Mouse (Mus musculus): Measurements from ENCODE around the gene Adsl. TPM values are rescaled to one million over a fixed set of nuclear protein-coding genes. Genes with fewer than 3 reads are reported as not detected.

Adsl gene
- polyA plus RNA-seq, 1 experiment from 2014 or later, result 165 TPM

DNA sequence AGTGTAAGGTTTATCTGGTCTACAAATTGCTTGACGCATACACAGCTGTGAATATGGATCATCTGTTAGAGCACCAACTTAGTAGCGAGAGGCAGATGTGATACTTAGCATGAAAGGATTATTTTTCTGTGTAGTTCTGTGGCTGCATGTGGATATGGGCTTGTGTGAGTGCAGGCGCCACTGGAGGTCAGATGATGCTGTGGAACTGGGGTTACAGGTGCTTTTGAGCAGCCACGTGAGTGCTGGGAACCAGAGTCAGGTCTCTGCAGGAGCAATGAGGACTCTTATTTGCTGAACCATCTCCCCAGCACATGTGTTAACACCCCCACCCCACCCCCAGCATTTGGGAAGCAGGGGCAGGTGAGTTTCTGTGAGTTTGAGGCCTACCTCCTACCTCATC lies 1.1 kb downstream of the Adsl start:
- no peak for ATAC-seq (ENCODE audit: insufficient number of reproducible peaks, insufficient read depth, low FRiP score, low TSS enrichment)
- H3K27ac ChIP-seq, result no peak overlapping the region
- no peaks in the 10 kb centered on the region for H3K9me3 ChIP-seq
- H3K36me3 ChIP-seq, result peaks cover 33% of the 10 kb centered on the region
- H3K4me3 ChIP-seq, result peak overlapping the region; percentile 93
- peaks cover 12% of the 10 kb centered on the region for H3K4me1 ChIP-seq
- H3K9ac ChIP-seq, result peak overlapping the region; percentile 74
- 65% methylated on average over 4 of the region's 4 CpGs for WGBS
- H3K27me3 ChIP-seq, result no peaks in the 10 kb centered on the region
- peak overlapping the region; percentile 70 for H3K4me2 ChIP-seq (replicated peaks)

DNA sequence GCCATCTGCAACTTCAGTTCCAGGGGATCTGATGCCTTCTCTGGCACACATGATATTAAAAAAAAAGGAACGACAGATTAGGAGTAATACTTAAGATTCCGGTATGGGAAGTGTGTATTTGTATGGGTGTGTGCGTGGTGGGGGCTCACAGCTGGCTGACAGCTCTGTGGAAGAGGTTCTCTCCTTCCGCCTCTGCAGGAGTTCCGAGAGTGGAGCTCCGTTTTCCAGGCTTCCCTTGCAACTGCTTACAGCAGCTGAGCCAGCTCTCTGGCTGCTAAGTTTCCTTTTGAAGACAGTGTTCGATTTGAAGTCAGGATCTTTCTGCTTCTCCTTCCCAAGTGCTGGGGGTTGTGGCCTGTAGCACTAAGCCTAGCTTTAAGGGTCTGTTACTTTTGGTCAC lies 1.8 kb downstream of the Adsl start:
- H3K9ac ChIP-seq, result no peak overlapping the region
- H3K36me3 ChIP-seq, result peaks cover 39% of the 10 kb centered on the region
- no peak overlapping the region for H3K4me3 ChIP-seq
- H3K4me1 ChIP-seq, result peaks cover 12% of the 10 kb centered on the region
- 90% methylated on average over 7 of the region's 7 CpGs for WGBS
- H3K4me2 ChIP-seq (replicated peaks), result peak overlapping the region; percentile 70
- H3K27ac ChIP-seq, result no peak overlapping the region
- no peaks in the 10 kb centered on the region for H3K27me3 ChIP-seq
- no peaks in the 10 kb centered on the region for H3K9me3 ChIP-seq
- no peak for ATAC-seq (ENCODE audit: insufficient number of reproducible peaks, insufficient read depth, low FRiP score, low TSS enrichment)

DNA sequence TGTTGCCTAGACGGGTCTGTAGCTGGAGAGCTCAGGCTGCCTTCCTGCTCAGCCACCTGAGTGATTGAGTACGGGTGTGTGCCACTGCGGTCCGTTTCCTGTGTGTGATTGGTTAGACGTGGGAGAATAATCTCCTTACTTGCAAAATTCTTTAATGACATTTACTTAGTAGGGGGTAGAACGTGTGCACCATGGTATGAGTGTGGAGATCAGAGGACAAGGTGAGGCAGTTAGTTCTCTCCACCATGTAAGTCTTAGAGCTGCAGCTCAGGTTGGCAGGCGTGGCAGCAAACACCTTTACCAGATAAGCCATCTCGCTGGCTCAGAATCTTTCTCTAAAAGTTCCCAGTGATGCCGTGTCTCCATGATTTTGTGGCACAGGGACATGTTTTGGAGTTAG lies 5.7 kb downstream of the Adsl start:
- Histone ChIP-seq H3K9ac (no peak overlapping the region), H3K36me3 (peaks cover 73% of the 10 kb centered on the region), H3K9me3 (no peaks in the 10 kb centered on the region), H3K4me3 (no peak overlapping the region), H3K27me3 (no peaks in the 10 kb centered on the region), H3K4me2 (replicated peaks) (no peak overlapping the region), H3K27ac (no peak overlapping the region), H3K4me1 (peaks cover 12% of the 10 kb centered on the region)
- ATAC-seq (ENCODE audit: insufficient number of reproducible peaks, insufficient read depth, low FRiP score, low TSS enrichment), result no peak
- 91% methylated on average over 9 of the region's 9 CpGs for WGBS

DNA sequence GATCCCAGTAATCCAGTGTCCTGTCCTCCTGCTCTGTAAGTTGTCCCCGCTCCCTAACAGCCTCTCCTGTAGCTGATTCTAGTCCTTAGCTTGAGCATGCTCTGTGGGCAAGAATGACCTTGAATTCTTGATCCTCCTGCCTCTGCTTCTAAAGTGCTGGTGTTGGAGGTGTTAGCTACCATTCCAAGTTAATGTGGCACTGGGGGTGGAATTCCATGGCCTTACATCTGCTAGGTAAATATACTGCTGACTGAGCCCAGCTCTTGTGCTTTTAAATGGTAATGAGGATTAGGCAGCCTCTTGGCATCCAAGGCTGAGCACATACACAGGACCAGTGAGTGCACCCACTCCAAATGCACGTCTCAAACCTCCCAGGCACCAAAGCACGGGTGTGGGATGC lies 6.6 kb downstream of the Adsl start:
- Histone ChIP-seq H3K27ac (no peak overlapping the region), H3K36me3 (peaks cover 77% of the 10 kb centered on the region), H3K4me3 (no peak overlapping the region), H3K9me3 (no peaks in the 10 kb centered on the region), H3K4me2 (replicated peaks) (no peak overlapping the region), H3K27me3 (no peaks in the 10 kb centered on the region), H3K4me1 (peaks cover 5% of the 10 kb centered on the region), H3K9ac (no peak overlapping the region)
- WGBS, result 86% methylated on average over 3 of the region's 3 CpGs
- ATAC-seq (ENCODE audit: insufficient number of reproducible peaks, insufficient read depth, low FRiP score, low TSS enrichment), result no peak

DNA sequence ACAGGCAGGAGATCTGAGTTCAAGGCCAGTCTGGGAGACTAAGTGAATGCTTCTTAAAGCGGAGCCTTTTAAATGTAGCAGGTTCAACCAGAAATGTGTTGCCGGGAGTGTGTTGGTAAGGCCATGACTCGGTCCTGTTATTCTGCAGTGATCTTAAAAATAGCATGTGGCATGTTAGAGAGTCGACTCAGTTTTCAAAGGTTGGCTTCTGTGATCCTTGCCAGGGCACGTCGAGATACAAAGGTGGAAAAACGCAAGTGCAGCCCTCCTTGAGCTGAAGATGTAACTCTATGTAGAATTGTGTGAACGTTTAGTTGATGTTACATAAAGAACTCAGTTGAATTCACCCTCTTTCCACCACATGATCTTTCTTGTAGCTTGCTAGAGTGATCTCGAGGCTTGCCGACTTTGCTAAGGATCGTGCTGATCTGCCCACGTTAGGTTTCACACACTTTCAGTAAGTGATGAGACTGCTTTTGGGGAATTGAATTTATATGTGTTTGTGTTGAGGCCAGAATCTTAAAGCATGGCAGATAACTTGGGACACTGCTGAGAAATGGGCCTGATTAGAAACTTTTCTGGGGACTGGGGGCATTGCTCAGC lies 7.6 kb downstream of the Adsl start:
- Histone ChIP-seq H3K27me3 (no peaks in the 10 kb centered on the region), H3K9ac (no peak overlapping the region), H3K4me1 (no peaks in the 10 kb centered on the region), H3K36me3 (peaks cover 83% of the 10 kb centered on the region), H3K27ac (no peak overlapping the region), H3K9me3 (no peaks in the 10 kb centered on the region), H3K4me3 (no peak overlapping the region), H3K4me2 (replicated peaks) (no peak overlapping the region)
- no peak for ATAC-seq (ENCODE audit: insufficient number of reproducible peaks, insufficient read depth, low FRiP score, low TSS enrichment)
- WGBS, result 93% methylated on average over 12 of the region's 12 CpGs

DNA sequence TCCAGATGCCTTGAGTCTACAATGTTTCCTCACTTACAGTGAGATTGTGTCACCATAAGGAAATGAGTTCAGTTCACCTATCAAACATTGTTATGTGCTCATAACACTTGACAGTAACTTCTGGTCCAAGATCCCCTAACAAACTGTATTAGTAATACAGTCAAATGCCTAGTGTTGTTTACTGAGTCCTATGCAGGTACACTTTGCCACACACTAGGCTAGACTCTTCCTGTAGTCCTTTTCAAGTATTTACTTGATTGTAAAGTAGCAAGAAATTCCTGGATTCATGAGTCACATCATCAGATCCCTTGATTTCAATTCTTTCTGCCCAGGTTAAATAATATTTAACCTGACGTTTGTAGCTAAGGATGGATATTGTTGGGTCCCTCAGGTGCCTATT lies 21.1 kb downstream of the Adsl start:
- H3K4me1 ChIP-seq, result no peaks in the 10 kb centered on the region
- no peaks in the 10 kb centered on the region for H3K9me3 ChIP-seq
- peaks cover 53% of the 10 kb centered on the region for H3K36me3 ChIP-seq
- 83% methylated on average over 1 of the region's 1 CpGs for WGBS
- no peak overlapping the region for H3K4me3 ChIP-seq
- no peak for ATAC-seq (ENCODE audit: insufficient number of reproducible peaks, insufficient read depth, low FRiP score, low TSS enrichment)
- no peak overlapping the region for H3K9ac ChIP-seq
- H3K27me3 ChIP-seq, result no peaks in the 10 kb centered on the region
- no peak overlapping the region for H3K27ac ChIP-seq
- no peak overlapping the region for H3K4me2 ChIP-seq (replicated peaks)

DNA sequence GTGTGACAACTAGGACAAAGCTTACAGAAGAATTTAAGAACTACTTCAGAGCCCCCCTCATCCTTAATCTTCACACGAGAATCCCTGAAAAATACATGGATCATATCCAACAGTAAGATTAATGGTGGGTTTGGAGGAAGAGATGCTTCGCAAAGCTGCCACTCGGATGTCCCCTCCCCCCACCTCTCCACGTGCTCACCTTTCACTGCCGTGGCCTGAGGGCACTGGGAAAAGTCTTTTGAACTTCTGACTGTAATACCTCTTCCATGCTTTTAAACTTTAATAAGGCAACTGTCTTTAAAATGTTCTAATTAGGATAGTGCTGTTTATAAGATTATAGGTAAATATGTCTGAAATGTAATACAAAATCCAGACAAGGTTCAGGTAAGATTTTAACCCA lies 26.0 kb downstream of the Adsl start:
- Histone ChIP-seq H3K9me3 (no peaks in the 10 kb centered on the region), H3K4me1 (no peaks in the 10 kb centered on the region), H3K27ac (no peak overlapping the region), H3K4me3 (no peak overlapping the region), H3K27me3 (no peaks in the 10 kb centered on the region), H3K9ac (no peak overlapping the region), H3K4me2 (replicated peaks) (no peak overlapping the region), H3K36me3 (peaks cover 11% of the 10 kb centered on the region)
- 32% methylated on average over 5 of the region's 5 CpGs for WGBS
- no peak for ATAC-seq (ENCODE audit: insufficient number of reproducible peaks, insufficient read depth, low FRiP score, low TSS enrichment)

DNA sequence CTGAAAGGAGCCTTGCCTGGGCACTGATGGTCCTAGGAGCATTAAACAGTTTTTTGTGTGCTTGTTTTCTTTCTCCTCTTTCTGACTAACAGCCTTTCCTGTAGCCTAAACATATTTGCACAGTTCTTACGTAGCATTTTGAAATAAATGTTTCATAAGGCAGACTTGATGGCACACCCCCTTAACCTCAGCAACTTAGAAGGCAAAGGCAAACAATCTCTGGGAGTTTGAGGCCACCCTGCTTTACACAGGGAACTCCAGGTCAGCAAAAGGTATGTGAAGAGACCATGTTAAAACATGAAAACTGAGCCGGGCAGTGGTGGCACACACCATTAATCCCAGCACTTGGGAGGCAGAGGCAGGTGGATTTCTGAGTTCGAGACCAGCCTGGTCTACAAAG lies 27.4 kb downstream of the Adsl start:
- no peak for ATAC-seq (ENCODE audit: insufficient number of reproducible peaks, insufficient read depth, low FRiP score, low TSS enrichment)
- H3K4me2 ChIP-seq (replicated peaks), result no peak overlapping the region
- H3K27me3 ChIP-seq, result no peaks in the 10 kb centered on the region
- no peak overlapping the region for H3K4me3 ChIP-seq
- no peaks in the 10 kb centered on the region for H3K9me3 ChIP-seq
- WGBS, result 95% methylated on average over 3 of the region's 3 CpGs
- no peaks in the 10 kb centered on the region for H3K4me1 ChIP-seq
- no peak overlapping the region for H3K9ac ChIP-seq
- H3K27ac ChIP-seq, result no peak overlapping the region
- no peaks in the 10 kb centered on the region for H3K36me3 ChIP-seq

DNA sequence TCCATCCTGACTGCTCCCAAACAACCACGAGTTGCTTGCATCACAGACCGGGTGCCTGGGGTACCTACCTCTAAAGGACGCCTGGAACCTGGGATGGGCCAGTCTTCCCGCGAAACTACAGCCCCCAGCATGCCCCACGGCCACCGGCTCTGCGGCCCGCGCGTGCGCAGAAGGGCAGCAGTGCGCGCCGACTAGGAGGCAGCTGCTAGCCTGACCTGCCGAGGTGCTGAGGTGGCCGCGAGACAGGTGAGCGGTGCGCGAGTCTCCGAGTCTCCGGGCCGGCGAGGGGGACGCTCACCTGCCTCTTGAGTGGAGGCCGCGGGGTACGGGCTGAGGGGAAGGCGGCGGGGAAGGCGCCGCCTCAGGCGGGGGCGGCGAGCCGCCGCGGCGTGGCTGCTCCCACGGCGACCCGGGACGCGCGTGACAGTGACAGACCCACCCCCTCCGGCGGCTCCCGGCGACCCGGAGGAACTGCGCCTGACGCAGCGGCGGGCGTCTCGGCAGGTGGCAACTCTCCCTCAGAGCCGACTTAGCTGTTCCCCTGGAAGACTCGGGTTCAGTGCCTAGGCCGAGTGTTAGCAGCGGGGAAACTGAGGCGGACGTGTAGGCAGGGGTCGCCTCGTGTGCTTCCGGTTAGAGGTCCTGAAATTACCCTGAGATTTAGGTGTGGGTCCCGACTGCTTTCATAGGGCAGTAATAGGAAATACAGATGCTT lies 29.5 kb downstream of the Adsl start, which contains the start of gene Sgsm3:
Gene Sgsm3 (plus strand): TSS at position 146 of the 715 bp plus-strand sequence.
- H3K4me3 ChIP-seq, result peak within 1 kb of the TSS; percentile 78
- no peaks in the 10 kb centered on the region for H3K4me1 ChIP-seq
- peak within 1 kb of the TSS; percentile 66 for H3K9ac ChIP-seq
- ATAC-seq (ENCODE audit: insufficient number of reproducible peaks, insufficient read depth, low FRiP score, low TSS enrichment), result peak; percentile 88
- no peaks in the 10 kb centered on the region for H3K27me3 ChIP-seq
- H3K9me3 ChIP-seq, result no peaks in the 10 kb centered on the region
- under 1% methylated on average over 57 of the region's 67 CpGs for WGBS
- no peaks in the 10 kb centered on the region for H3K36me3 ChIP-seq
- peak within 1 kb of the TSS; percentile 91 for H3K4me2 ChIP-seq (replicated peaks)
- no peak within 1 kb of the TSS for H3K27ac ChIP-seq

DNA sequence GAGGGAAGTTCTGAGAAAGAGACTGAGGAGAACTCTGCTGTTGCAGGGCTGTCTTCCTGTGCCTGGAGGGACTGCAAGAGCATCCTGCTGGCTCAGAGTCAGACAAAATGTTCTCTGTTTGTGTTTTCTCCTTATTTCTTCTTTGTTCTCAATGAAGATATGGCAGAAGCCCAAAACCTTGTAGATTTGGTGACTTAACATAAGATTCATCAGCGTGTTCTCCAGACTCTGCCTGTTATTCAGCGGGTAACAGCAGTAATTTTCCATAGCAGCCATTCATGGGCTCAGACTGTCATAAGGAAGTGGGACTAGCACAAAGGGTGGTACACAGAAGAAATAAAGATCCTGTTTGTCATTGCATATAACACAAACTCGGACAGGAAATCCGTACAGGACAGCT lies 31.3 kb downstream of the Adsl start:
- no peak overlapping the region for H3K4me3 ChIP-seq
- no peaks in the 10 kb centered on the region for H3K4me1 ChIP-seq
- H3K36me3 ChIP-seq, result no peaks in the 10 kb centered on the region
- WGBS, result 67% methylated on average over 4 of the region's 4 CpGs
- H3K27ac ChIP-seq, result no peak overlapping the region
- no peaks in the 10 kb centered on the region for H3K9me3 ChIP-seq
- no peaks in the 10 kb centered on the region for H3K27me3 ChIP-seq
- ATAC-seq (ENCODE audit: insufficient number of reproducible peaks, insufficient read depth, low FRiP score, low TSS enrichment), result no peak
- H3K9ac ChIP-seq, result no peak overlapping the region
- no peak overlapping the region for H3K4me2 ChIP-seq (replicated peaks)

DNA sequence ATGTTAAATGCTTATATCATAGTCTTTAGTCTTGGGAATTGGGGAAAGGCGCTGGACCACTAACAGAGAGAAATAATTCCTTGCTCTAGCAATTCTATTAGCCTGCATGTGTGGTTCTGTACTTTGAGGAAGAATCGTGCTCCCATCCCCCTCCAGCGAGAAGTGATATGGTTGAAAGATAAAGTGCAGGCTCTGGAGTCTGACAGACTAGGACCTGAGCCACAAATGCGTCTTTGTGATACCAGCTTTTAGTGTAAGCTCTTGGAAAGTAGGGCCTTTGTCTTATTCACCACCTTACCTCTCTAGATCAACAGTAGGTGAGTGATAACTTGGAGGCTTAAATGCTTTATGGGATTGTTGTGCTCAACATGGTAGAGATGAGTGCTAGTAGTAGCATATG lies 32.9 kb downstream of the Adsl start:
- Histone ChIP-seq H3K4me2 (replicated peaks) (no peak overlapping the region), H3K4me1 (no peaks in the 10 kb centered on the region), H3K9ac (no peak overlapping the region), H3K36me3 (no peaks in the 10 kb centered on the region), H3K9me3 (no peaks in the 10 kb centered on the region), H3K27ac (no peak overlapping the region), H3K27me3 (no peaks in the 10 kb centered on the region), H3K4me3 (no peak overlapping the region)
- ATAC-seq (ENCODE audit: insufficient number of reproducible peaks, insufficient read depth, low FRiP score, low TSS enrichment), result no peak
- WGBS, result 85% methylated on average over 4 of the region's 4 CpGs

DNA sequence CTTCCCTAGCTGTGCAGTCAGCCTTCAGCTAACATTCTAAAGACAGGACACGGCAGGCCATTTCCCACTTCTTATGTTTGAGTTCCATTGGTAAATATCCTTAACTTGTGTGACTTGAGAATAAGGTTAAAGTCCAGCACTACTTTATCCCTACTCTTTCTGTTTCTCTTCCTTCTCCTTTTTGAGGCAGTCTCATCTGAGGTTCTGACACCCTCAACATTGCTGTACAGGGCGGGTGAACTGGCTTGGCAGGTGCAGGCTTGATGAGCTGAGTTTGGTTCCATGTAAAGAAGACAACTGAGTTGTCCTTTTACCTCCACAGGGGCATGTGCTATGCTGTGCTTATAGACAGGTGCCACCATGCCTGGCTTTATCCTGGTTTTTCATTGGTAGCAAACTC lies 35.0 kb downstream of the Adsl start:
- H3K4me3 ChIP-seq, result no peak overlapping the region
- H3K36me3 ChIP-seq, result no peaks in the 10 kb centered on the region
- no peak overlapping the region for H3K4me2 ChIP-seq (replicated peaks)
- no peak for ATAC-seq (ENCODE audit: insufficient number of reproducible peaks, insufficient read depth, low FRiP score, low TSS enrichment)
- H3K27me3 ChIP-seq, result no peaks in the 10 kb centered on the region
- WGBS, result 79% methylated on average over 2 of the region's 2 CpGs
- H3K4me1 ChIP-seq, result no peaks in the 10 kb centered on the region
- no peak overlapping the region for H3K27ac ChIP-seq
- H3K9me3 ChIP-seq, result no peaks in the 10 kb centered on the region
- no peak overlapping the region for H3K9ac ChIP-seq

Measured in embryonic facial prominence, embryonic 12.5 days (tissue).